Mouse (Mus musculus) frontal cortex, postnatal 14 days (tissue): Measurements from ENCODE around the gene Ttc5.
"Not testable (repeated sequence)": the region's sequence is repeated elsewhere in the genome, so short reads cannot be mapped to it uniquely, and the experiment has no call there.

ENCODE experiments used
- DNase-seq, 2 experiments: peaks; one replicate each; pipeline ENCODE4 v3.0.0; 2022; ENCODE audit warnings: low spot score in 2 of 2

Ttc5 gene

DNA sequence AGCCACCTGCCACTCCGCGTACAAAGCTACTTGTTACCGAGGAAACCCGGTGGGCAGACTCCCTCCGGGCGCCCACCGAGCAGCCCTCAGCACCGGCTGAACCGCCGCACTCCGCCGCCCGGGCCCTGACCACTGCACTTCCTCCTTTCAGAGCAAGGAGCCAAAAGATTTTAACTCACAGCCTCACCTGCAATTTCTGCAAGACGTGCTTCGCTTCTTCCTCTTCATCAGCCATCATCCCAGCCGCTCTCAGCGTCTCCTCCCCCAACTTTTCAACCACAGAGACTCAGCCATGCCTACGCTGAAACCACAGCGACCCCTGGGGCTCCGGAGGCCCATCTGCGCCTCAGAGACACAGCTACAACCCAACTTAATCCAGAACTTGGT lies at the start of gene Ttc5:
Gene Ttc5, minus strand, starts transcription at position 269 of the 387 bp plus-strand sequence.
- DNase-seq: peak; percentile 77 to 78

DNA sequence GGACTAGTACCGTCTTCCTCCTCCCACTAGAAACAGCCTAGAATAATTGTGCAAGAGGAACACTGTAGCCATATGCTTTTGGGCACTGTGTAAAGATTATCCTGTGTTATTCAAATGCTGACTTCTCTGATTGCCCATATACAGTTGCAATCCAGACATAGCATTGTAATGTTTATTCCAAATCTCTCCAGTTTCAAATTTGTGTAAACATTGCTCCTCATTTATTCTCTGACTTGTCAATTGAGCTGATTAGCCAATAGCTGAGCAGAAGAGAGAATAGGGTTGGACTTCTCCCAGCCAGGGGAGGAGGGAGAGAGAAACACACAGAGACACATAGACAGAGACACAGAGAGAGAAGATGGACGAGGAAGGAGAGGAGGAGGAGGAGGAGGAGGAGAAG lies 49.1 kb upstream of the Ttc5 start:
- no peak for DNase-seq

DNA sequence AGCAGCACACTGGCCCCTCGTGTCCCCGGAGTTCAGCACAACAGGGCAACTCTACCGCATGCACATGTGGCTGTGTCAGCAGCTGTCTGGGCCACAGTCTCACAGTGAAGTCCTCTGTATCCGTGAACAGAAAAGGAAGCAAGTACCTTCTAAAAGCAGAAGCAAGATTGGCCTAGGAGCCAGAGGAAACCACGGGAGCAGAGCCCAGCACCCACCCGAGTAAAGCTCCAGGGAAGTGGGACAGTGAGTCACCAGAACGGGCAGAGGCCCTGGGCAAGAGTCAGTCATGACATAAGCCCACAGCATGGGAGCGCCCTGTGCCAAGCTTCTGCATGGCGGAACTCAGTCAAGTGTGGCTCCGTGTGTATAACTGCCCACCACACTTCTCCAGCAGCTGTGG lies 48.6 kb upstream of the Ttc5 start:
- peak in 1 of 2 experiments; percentile 19 for DNase-seq

DNA sequence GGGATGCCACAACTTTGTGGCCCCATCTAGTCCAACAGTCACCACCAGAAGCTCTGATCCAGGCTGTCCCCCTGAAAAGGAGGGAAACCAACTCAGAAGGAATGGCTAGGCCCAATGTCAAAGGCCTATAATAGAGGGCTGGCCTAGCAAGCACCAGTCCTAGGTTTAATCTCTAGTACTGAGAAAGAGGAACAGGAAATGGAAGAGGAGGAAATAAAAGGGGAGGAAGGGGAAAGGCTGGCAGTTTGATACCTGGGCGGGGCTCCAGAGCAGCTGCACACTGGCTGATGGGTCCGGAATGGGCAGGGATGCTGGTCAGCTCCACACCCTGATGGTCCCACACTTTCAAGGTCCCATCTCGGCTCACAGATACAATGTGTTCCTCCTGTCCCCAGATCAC lies 44.6 kb upstream of the Ttc5 start:
- no peak for DNase-seq

DNA sequence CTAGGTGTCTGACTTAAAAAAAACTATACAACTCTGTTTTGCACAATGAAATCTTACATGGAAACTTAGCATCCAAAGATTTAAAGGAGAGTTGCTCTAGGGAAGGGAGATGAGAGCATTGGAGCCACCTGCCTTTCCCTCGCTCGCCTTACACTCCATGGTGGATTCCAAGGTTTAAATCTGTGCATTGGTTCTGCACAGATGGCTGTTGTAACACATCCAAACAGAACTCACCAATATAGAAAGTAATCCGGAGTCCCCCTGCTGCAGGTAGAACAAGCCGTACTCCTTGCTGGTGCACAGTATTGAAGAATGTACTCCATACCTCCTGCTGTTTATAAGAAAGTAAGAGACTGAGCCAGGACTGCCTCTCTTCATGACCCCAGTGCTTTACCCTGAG lies 41.3 kb upstream of the Ttc5 start:
- no peak for DNase-seq

DNA sequence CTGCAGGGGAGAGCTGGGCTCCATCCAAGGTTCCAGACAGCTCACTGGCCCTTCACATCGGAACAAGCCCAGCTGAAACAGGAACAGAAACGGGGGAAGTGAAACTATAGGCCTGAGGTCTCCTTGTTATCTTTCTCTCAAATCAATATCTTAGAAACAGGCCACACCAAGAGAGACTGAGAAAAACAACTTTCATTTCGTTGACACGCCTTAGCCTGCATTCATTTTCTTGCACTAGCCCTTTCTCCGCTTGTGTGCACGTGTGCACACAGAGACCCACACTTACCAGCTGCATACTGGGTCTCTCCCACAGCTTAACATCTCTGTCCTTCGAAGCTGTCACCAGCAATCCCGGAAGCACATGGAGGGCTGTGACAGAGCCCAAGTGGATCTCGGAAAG lies 38.9 kb upstream of the Ttc5 start:
- DNase-seq: no peak

DNA sequence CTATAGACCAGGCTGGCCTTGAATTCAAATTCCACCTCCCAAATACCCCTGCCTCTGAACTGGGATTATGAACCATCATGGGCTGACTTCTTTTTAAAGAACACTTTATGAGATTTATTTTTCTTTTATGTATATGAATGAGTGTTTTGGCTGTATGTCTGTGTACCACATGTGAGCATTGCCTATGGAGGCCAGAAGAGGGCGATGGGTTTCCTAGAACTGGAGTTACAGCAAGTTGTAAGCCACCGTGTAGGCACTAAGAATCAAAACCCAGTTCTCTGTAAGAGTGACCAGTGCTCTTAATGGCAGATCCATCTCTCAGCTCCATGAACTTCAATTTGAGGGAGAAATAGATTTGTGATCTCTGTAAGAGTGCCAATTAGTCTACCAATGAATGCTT lies 37.9 kb upstream of the Ttc5 start:
- DNase-seq: no peak

DNA sequence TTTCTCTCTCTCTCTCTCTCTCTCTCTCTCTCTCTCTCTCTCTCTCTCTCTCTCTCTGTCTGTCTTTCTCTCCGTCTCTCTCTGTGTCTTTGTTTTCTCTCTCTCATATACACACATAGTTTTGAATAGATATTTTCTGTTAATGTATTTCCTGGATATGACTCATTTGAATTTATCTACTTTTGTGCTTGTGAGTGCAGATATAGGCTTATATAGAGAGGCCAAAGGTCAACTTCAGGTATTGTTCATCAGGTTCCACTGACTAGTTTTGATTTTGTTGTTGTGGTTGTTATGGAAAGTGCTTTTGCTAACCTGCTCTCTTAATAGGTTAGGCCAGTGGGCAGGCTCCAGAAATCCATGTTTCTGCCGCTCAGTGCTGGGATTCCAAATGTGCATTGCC lies 27.7 kb upstream of the Ttc5 start:
- DNase-seq: no peak

DNA sequence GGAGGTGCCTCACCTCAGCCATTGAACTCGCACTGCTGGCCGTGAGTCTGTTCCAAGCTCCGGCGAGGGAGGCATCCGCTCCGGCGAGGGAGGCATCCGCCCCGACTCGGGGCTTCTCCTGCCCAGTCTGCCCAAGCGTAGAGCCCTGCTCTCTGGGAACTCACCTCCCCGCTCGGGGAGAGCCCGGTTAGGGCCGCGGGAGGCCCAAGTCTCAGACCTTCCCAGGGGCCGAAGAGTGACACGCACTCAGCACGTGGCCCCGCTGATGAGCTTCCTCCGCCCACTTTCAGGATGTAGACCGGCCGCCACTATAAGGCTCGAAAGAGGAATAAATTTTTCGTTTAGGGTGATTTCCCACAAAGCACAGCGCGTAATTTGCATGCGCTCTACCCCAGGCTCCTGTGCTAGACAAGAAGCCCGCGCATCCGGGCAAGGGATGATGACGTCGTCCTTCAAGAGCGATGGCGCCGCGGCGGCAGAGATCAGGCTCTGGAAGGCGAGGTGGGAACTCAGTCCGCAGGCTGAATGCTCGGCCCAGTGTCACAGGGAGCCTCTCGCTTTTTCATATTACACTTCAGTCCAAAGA lies 22.3 kb upstream of the Ttc5 start, which contains the start of the genes Ccnb1ip1 and Parp2:
Gene Ccnb1ip1, minus strand, starts transcription at position 246 of the 586 bp plus-strand sequence.
Gene Parp2, plus strand, starts transcription at position 355 of the 586 bp plus-strand sequence.
- peak; percentile 96 to 97 for DNase-seq

DNA sequence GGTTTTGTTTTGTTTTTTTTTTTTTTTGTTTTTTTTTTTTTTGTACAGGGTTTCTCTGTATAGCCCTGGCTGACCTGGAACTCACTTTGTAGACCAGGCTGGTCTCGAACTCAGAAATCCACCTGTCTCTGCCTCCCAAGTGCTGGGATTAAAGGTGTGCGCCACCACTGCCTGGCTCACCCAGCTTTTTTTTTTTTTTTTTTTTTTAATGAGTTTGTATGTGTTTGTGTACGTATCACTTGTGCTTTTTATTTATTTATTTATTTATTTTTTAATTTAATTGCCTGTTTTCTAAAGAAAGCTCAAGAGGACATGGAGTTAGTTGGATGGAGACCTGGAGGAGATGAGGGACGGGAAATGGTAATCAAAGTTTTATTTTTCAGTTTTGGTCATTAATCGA lies 21.1 kb upstream of the Ttc5 start:
- not testable (repeated sequence) for DNase-seq

DNA sequence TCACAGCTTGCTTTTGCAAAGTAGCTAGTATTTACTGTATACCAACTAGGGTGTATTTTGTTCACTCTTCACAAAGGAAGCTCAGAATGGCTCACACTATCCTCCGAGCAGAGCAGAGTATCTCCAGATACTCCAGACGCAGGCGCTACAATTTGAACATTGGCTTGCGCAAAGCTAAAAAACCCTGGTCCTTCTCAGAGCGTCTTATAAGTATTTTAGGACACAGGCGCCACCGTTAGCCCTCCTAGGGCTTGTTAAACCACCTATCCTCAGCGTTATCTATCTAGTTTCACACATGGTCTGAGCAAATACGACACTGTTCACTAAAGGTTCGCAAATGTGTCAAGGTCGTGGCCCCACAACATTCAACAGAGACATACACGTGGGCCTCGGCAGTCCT lies 19.4 kb upstream of the Ttc5 start:
- no peak for DNase-seq

DNA sequence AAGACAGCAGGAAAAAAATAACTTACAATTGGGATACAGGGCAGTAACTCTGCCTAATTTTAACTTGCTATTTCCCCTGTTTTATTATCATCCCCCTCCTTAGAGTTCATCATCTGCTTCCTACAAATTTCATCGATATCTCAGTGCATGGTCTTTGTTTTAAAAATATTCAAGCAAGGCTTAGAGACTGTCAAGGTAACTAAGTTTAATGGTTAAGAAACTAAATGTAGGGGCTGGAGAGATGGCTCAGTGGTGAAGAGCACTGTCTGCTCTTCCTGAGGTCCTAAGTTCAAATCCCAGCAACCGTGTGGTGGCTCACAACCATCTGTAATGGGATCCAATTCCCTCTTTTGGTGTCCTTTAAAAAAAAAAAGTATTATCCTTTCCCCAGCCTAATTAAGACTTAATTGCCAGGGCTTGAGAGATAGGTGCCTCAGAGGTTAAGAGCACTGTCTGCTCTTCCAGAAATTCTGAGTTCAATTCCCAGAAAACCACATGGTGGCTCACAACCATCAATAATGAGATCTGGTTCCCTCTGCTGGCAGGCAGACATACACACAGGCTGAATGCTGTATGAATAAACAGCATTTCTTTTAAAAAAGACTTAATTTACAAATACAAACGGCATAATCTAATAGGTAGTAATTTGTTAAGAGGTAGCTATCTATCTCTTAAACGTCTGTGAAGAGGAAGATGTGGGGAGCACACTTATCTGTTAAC lies 17.7 kb upstream of the Ttc5 start:
- DNase-seq: no peak

DNA sequence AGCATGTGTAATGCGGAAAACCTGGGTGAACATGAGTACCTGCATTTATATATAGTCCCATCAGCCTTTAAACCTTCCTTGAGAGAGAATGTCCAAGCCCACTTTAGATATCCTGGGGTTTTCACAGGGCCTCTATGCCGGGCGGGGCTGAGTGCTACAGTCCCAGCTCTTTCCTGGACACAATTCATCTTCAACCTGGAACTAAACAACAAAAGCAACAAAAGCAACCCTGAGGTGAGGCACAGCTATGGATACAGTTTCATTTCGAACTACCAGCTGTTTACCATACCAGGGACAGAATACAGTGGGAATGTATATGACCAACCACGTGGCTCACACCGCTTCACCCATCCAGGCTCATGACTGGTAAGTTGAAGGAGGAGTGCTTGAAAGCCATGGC lies 17.1 kb upstream of the Ttc5 start:
- no peak for DNase-seq

DNA sequence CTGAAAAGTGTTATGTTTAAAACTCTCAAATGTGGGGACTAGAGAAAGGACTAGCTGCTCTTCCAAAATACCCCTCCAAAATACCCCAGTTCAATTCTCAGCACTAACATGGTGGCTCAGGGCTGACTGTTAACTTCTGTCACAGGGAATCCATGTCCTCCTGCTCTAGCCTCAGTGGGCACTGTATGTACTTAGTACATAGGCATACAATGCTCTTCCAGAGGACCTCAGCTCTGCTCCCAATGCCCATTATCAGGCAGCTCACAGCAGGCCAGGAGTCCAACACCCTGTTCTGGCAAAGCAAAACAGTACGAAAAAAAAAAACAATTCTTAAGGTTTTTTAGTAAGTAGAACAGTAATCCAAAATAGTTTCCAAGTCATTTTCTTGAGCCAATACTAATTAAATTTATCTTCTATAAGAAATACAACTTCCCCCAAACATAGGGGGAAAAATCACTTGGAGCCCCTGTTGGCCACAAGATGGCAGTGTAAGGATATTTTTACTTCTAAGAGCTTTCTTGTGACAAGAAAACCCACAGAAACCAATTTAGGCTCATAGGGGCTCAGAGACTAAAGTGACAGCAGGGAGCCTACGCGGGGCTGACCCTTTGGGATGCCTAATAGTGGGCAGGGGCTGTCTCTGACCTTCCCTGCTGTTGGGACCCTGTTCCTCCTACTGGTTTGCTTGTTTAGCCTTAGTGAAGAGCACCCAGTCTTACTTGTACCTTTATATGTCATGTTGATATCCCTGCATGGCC lies 14.4 kb upstream of the Ttc5 start:
- peak in 1 of 2 experiments; percentile 25 for DNase-seq

DNA sequence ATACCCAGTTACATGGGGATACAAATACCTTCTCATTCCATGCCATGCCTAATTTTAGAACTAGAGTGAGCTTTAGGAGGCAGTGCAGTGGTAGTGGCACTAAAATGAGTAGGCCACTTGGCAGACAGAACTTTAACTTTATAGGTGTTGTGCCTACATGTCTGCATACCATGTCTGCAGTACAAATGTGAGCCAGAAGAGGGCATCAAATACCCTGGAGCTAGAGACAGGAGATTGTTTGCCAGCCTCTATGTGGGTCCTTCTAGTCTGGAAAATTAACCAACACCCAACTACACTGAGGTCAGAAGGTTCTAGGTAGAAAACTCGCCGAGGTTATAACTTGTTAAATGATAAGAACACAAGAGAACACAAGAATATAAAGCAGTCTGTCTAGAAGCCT lies 13.2 kb upstream of the Ttc5 start:
- DNase-seq: no peak

DNA sequence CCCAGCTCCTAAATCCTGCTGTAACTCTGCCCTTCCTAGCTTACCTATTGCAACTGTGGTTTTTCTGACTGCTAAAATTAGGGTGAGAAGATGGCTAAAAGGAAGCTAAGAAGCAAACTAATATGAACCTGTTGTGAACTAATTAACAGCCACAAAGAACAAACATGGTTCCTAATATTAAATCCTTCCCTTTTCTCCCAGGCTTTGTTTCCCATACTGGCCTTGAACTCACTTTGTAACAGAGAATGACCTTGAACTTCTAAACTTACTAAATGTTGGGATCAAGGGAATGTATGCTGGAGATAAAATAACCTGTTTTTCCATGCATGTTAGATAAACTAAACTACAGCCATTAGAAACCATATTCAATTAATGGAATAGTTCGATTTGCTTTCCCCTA lies 11.1 kb upstream of the Ttc5 start:
- DNase-seq: no peak

DNA sequence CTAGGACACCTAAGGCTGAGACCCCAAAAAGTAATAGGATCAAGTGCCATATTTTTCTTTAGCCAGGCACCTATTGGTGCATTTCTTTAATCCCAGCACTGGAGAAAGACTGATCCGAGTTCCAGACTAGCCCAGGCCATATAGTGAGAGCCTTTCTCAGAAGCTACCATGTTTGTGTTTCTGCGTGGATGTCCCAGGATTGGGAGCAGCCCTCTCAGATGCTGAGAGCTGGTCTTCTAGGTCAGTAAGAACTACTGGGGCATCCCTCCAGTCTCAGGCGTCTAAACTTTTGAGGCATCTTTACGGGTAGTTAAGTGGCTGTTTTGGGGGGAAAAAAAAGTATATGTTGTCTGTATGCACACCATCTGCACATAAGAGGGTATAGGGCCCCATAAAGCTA lies 10.6 kb upstream of the Ttc5 start:
- DNase-seq: no peak

DNA sequence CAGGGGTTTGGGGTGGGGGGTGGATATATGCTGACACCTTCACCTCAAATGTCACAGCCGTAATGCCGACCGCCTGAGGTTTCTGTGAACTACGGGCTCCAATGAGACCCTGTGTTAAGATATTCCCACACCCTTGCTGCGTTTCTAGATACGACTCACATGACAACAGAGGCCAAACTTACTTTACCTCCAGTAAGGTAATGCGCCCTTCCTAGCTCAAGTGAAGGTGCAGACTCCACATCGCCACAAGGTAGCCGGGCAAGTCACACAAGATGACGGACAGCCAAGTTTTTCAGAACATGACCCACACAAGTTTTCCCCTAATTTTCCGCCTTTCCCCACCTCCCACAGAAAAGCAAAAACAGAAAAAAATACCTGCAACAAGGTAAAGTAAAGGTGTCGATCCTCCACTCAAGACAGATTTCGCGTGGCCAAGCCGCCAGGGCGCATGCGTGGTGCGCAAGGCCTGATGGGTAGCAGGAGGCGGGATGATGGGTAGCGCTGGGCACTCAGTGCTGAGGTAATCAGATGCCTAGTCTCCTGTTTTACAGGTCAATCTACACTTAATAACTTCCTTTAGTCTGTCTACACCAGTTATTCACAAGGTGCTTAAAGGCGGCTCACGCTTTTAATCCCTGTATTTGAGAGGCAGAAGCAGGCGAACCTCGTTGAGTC lies 10.1 kb upstream of the Ttc5 start:
- DNase-seq: no peak

DNA sequence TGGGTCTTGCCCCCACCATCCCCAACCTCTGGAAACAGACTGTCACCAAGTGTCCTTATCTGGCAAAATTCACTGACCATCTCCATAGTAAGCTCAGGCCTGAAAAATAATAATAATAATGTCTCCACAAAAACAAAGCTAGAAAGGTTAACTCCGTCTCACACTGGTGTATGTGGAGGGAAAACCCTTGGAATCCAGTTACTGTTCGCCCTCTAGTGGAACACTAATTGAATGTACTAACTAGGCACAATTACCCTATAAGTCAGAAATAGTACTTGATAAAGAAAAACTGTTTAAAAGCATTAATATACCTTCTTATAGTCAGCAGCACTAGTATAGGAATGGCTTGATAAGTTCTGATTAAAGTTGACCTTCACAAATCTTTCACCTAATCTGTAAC lies 2.8 kb upstream of the Ttc5 start:
- no peak for DNase-seq

DNA sequence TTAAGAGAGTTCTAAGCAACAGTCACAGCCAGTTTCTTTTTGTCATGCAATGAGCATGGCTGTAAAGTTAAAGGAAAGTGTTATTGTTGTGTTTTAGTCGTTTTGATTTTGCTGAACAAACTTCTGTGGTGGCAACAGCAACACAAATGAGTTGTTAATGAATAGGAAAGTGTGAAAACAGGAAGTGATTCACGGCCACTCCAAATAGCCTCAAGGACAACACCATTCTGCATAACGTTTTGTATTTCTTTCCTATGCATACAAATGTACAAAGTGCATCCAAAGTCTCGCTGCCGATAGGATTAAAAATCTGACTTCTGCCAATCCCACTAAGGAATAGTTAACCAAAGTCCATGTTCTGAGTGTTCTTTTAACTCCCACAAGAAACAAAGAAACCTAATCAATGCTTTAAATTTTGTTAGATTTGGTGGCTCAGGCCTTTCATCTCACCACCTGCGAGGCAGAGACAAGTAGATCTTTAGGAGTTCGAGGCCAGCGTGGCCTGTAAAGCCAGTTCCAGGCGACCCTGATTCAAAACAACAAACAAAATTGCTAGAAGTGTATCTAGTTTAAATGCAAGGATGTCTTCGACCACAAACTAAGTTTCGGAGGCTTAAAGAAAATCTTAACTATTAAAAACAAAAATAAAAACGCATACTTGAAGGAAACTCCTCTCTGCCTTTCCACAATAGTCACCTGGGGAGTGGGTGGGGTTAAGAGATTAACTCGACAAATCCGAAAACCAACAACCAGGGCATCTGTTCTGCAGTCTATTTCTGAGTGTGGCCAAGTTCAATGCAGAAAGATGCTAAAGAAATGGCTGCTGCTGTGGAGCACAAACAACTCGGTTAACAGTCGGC lies 698 bp downstream of the Ttc5 start:
- no peak for DNase-seq

DNA sequence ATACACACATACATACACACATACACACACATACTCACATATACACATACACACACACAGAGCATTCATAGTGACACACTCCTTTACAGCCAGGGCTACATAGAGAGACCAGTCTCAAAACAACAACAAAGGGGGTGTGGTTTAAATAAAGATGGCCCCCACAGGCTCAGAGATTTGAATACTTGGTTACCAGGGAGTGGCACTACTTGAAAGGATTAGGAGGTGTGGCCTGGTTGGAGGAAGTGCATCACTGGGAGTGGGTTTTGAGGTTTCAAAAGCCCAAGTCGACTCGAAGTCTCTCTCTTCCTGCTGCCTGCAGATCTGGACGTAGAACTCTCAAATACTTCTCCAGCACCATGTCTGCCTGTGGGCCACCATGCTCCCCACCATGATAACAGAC lies 3.2 kb downstream of the Ttc5 start:
- DNase-seq: no peak
